Mouse (Mus musculus) frontal cortex, adult (tissue): ENCODE results near the gene Rbms1.

Source experiments
- ATAC-seq: cut with Nextera tagmentation; 2 replicates; pipeline ENCODE4 v1.9.2; 2017; ENCODE audit warnings: mild to moderate bottlenecking, moderate library complexity, mixed read lengths; ENCODE audit not compliant: low TSS enrichment

The Rbms1 gene

GRCm38 (mm10) chr2:60808822-60809221 is 154.2 kb downstream of the Rbms1 start:
- ATAC-seq = no peak

DNA sequence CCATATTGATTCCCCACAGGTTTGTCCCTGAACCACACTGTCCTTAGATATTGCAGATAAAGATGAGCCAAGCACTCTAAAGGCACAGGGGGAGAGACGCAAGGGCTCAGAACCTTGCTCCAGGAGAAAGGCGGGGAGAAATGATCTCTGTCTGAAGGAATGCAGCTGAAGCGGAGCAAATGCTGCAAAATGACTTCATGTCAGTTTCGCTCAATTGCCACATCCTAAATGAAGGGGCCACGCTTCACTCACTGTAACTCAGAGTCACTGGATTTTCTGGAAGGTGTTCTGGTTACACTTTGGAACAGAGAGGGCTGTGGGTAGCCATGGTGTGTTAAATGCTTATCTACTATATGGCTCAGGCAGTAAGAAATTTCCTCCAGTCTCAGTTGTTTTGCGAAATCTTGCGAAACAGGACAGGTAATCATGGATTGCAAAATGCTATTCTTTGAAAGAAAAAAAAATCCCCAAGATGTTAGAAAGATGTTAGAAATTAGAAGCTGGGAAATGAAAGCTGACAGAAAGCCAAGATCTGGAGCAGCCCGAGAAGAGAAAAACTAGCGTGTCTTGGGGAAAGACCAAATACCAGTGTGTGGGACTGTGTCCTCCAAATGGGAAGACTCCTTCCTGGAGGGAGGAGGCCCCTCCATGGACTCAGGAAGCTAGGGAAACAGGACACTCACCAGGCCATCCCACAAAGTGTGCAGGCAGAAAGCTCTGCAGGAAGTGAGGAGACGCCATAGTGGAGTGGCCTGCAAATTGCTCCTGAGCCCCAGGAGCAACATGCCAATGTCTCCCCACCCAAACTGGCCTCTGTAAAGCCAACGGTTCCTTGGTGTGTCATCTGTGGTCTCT is 155.4 kb downstream of the Rbms1 start:
- ATAC-seq = no peak

DNA sequence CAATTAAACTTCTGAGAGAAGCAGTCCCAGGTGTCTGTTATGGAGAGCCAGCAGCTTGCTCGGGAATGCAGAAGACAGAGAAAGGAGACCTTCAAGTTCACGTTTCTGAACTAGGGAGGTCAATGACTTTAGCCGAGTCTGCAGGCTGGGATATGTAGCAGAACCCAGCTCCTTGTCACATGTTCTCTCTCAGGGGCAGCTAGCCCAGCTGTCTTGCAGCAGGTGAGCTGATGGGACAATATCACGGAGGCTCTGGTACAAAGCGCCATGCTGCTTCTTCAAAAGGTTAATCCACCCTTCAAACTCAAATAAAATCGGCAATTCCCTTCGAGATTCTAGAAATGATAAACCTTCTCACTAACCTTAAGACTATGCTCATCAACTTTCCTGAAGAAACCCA is 158.2 kb downstream of the Rbms1 start:
- no peak for ATAC-seq

GRCm38 (mm10) chr2:60803377-60803776 is 159.6 kb downstream of the Rbms1 start:
- ATAC-seq = no peak

DNA sequence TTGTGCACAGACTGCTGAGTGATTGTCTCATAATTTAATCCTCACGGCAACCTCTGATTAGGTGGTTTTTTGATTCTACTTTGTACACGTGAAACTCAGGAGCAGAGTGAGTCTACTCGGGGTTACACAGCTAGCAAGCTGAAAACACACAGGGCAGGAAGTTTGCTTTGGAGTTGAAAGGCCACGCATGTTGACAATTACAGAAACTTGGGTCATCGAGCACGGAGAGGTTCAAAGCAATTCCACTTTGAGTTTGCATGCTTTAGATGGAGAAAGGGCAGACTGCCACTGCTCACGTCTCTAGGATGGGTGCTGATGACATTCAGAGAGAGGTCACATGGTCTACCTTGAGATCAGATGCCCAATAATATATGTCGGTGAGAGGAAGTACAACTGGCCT is 160.2 kb downstream of the Rbms1 start:
- no peak for ATAC-seq

DNA sequence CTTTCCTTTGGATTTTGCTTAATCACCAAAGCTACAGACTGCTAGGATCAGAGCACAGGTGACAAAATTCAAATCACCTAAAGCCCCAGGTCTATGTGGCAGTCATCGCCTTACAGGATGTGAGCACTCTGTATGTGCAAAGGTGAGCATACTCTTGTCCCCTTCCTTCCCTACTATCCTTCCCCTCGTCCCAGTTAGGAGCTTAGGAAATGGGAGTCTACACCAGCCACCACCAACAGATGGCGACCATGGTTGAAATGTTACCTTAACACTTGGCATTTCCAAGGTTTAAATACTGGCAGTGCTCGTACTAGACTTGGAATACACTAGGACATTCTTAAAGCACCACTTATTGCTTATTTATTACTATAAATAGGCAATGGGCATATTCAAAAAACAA is 160.8 kb downstream of the Rbms1 start:
- ATAC-seq = peak; percentile 86

GRCm38 (mm10) chr2:60801571-60802155 is 161.3 kb downstream of the Rbms1 start:
- ATAC-seq = no peak

- no peak for ATAC-seq
Observed at GRCm38 (mm10) chr2:60800921-60801558, 162.0 kb downstream of the Rbms1 start.

GRCm38 (mm10) chr2:60799816-60800215 is 163.2 kb downstream of the Rbms1 start:
- no peak for ATAC-seq

GRCm38 (mm10) chr2:60798767-60799529 is 164.0 kb downstream of the Rbms1 start:
- ATAC-seq = no peak

DNA sequence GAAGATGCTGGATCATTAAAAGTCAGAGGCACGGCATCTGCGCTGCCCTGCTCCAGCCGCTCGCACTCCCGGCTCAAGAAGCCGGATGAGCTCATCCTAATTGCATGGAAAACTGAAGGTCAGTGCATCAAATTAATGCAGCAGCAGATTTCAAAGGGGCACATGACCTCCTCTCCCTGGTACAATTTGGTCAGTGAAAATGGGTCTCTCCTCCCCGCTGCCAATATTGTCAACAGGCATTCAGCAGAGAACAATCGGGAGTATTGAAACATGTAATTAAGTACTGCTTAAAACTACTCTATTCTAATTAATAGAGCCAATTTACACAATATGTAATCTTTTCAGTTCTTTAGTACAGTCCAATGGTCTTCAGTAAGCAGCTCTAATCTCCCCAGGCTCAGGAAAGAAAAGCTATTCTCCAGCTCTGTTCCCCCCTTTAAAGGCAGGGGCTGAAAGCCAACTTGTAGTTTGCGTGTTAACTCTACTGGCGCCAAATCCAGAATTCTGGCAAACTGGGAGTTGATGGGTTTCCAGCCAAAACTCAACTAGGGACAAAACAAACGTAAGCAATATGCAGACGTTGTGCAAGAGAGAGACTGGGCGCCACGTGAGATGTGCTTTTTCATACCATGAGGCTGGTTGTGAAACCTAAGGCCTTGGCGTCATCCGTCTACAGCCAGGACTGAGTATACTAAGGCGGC is 165.9 kb downstream of the Rbms1 start:
- ATAC-seq = peak; percentile 55; the same call in 1 of the 2 replicates

DNA sequence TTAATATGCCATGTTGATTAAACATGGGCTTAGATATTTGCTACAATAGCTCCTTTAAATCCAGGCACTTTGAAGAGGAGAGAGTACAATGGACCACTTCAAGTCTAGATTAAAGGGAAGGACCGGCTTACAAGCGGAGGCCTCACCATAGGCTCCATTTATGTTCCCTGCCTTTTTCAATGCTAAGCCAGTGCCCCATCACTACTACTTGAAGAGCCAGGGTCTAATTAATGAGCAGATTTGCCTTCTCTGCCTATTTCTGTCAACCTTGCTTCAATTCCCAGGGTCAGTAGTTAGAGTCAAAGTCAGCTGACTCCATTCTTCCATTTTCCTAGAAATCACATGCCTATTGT is 166.4 kb downstream of the Rbms1 start:
- no peak for ATAC-seq

GRCm38 (mm10) chr2:60795861-60796260 is 167.1 kb downstream of the Rbms1 start:
- no peak for ATAC-seq

DNA sequence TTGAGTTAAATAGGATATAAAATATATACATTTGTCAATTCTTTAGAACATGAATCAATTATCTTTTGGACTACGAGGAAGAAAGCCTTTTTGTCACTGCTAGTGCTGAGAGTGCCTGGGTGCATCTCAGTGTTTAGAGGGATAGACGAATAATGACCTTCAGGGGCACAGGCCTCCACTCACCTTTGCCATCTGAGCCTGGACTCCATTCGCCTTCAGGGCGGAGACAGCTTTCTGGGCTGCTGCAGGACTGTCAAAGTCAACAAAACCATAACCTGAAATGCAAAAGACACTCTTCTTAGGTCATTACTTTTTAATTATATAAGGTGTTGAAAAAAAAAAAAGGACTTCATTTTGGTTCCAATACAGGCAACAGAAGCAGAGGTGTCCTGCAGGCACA is 170.5 kb downstream of the Rbms1 start:
- no peak for ATAC-seq

GRCm38 (mm10) chr2:60789126-60789525 is 173.9 kb downstream of the Rbms1 start:
- ATAC-seq = no peak

GRCm38 (mm10) chr2:60788173-60788908 is 174.7 kb downstream of the Rbms1 start:
- ATAC-seq = peak; percentile 36; the same call in 1 of the 2 replicates

DNA sequence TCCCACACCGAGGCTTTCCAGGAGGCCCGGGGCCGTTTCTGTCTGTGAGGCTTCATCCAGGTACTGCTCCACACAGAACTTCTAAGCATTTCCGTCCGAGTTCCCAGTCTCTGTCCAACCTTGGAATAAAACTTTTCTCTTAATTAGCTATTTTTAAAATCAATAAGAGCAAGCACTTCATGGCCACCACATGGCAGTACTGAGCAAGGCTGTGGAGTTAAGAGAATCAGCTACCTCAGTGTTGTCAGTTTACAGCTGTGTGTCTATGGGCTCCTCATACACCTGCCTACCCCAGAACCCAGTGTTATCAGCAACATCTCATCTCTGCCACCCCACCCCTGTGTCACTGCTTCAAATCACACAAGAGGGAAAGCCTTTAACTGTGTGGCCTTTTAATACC is 175.9 kb downstream of the Rbms1 start:
- ATAC-seq = peak; percentile 27; the same call in 1 of the 2 replicates

DNA sequence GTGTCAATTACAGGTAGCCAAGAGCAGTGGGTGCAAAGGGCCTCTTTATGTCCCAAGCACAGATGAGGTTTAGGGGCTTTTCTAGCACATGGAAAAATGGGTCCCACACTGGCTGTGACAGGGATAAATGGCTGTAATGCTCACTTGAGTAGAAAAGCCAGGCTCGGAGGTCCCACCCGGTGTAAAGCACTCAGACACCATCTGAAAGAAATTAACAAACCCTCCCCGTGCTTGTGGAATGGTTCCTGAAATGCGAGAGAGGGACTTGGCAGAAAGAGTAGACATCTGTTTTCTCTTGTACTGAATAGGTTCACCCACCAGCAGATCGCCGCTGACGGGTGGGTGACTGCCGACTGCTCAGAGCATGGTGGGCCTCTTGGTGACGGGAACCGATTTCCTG is 176.7 kb downstream of the Rbms1 start:
- peak; percentile 69; the same call in 1 of the 2 replicates for ATAC-seq

DNA sequence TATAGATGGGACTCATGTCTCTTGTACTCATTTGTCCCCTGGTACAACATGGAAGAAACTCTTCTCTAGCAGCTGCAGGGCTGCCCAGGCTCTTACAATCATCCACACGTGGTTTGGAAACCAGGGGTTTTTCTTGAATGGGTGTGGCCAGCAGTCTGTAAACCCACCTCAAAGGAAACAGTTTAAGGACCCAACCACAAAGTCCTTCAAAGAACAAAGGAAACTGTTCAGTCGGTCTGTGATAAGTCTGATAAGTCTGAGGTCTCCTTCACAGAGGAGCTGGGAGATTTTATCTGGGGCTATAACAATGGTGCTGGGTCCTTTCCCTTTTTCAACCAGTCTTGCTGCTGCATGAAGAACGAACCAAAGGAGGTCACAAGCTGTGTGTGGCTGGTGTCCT is 188.5 kb downstream of the Rbms1 start:
- ATAC-seq = no peak

DNA sequence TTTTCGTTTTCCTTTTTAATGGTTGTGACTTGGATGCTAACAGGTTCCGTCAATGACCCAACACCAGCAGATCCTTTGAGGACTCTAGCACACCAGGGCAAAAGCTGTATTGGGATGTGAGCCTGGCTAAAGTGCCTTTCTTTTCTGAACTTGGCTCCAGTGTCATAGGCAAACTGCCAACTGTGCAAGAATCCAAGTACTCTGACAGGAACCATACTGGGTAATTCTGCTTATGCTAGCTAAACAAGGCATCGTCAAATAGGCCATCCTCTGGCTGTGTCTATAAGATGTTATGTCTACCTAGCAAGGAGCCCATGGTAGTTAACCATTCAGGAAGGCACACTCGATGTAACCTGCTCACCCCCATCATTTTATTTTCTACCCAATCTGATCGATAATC is 189.4 kb downstream of the Rbms1 start:
- ATAC-seq = no peak

GRCm38 (mm10) chr2:60766420-60766819 is 196.6 kb downstream of the Rbms1 start:
- no peak for ATAC-seq
